Mouse (Mus musculus): ENCODE results near the gene Tbc1d8. TPM values are rescaled to one million over a fixed set of nuclear protein-coding genes. Genes with fewer than 3 reads are reported as not detected.

The Tbc1d8 gene
- polyA plus RNA-seq (2012; rRNA removed), result 27.2 and 30.9 TPM in 2 replicates

DNA sequence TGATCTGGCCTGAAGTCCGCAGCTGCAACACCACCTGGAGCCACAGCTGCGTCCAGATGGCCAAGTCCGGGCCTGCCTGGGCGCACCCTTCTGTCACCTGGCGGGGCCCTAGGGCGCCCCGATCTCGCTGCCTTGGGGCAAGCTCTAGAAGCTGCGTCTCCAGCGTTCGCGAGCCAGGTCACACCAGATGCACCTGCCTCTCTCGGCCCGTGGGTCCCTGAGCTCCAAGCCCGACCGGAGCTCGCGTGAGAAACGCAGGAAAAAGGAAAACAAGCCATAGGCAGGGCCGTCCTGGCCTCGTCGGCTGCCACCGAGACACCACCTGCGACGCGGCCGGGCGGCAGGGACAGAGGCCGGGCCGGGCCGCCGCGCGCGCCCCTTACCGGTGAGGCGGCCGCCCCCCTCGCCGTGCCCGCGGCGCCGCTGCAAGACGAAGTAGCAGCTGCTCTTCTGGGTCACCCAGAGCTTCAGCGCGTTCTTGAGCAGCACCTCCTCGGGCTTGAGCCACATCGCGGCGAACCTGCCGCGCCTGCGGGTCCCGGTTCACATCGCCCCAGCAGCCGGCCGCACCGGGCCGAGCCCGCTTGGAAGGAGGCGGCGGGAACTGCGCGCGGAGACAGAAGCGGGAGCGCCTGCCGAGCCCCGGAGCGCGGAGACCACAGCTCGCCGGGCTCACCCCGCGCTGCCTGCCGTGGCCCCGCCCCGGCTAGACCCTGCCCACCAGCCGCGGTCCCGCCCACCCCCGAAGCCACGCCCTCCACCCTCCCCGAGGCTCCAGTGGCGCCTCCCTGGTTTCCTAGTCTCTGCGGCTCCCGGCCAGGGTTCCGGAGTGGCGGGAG lies at the start of gene Tbc1d8:
Gene Tbc1d8, minus strand, starts transcription at position 699 of the 839 bp plus-strand sequence.
- DNase-seq, result peak; percentile 84
- H3K4me1 ChIP-seq (ENCODE audit: control insufficient read depth, insufficient read depth, low read length), result peaks cover 5% of the 10 kb centered on the region
- no peak for TF ChIP-seq CTCF (IDR thresholded peaks at IDR 0.05; ENCODE audit: insufficient read depth, low read length)
- peak; percentile 66; the same call in 1 of the 2 replicates for TF ChIP-seq POLR2A (IDR thresholded peaks at IDR 0.05; ENCODE audit: borderline replicate concordance, extremely low read depth, low read depth, low read length)
- peak within 1 kb of the TSS; percentile 68 for H3K4me3 ChIP-seq (replicated peaks; ENCODE audit: extremely low read depth, low read depth, low read length)
- under 1% methylated on average over 87 of the region's 90 CpGs for WGBS

DNA sequence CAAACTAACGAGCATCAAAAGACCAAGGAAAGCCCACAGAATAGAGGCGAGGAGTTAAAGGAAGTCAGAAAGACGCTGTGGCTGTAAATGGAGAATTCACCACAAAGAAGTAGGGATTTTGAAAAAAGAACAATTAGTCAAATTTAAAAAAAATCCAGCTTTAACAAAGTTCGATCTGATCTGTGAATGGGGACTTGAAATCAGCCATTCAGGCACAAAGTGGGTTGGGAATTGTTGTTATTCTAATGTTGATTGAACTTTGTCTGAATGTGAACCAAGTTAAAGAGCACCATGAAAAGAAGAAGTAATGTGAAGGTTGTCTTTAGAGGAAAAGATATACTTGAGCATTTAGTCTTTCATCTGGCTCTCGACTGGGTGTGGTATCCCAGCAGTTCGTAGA lies 49.8 kb upstream of the Tbc1d8 start:
- Histone ChIP-seq H3K4me3 (replicated peaks; ENCODE audit: extremely low read depth, low read depth, low read length) (no peak overlapping the region), H3K4me1 (ENCODE audit: control insufficient read depth, insufficient read depth, low read length) (no peaks in the 10 kb centered on the region)
- no peak for TF ChIP-seq CTCF (IDR thresholded peaks at IDR 0.05; ENCODE audit: insufficient read depth, low read length)
- no peak for TF ChIP-seq POLR2A (IDR thresholded peaks at IDR 0.05; ENCODE audit: borderline replicate concordance, extremely low read depth, low read depth, low read length)
- WGBS, result 78% methylated on average over 6 of the region's 6 CpGs
- DNase-seq, result no peak

DNA sequence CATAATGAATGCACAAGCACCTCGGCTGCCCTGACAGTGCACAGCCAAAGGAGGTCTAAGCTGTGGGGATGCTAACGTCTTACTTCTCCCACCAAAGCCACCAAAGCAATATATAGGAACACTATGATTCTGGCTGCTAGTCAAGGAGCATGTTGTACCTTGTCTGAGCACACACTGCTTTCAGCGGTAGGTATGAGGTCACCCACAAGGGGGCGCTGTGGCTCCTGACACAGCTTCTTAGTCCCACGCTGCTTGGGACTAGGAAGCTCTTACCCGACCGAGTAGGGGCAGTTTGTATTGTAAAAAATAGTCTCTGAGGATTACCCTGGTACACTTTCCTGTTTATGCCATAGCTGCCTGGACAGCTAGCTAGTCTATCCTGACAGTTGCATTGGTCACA lies 48.9 kb upstream of the Tbc1d8 start:
- WGBS, result 7% methylated on average over 7 of the region's 7 CpGs
- peak; percentile 87 for TF ChIP-seq CTCF (IDR thresholded peaks at IDR 0.05; ENCODE audit: insufficient read depth, low read length)
- TF ChIP-seq POLR2A (IDR thresholded peaks at IDR 0.05; ENCODE audit: borderline replicate concordance, extremely low read depth, low read depth, low read length), result no peak
- DNase-seq, result peak; percentile 77
- Histone ChIP-seq H3K4me1 (ENCODE audit: control insufficient read depth, insufficient read depth, low read length) (no peaks in the 10 kb centered on the region), H3K4me3 (replicated peaks; ENCODE audit: extremely low read depth, low read depth, low read length) (no peak overlapping the region)

DNA sequence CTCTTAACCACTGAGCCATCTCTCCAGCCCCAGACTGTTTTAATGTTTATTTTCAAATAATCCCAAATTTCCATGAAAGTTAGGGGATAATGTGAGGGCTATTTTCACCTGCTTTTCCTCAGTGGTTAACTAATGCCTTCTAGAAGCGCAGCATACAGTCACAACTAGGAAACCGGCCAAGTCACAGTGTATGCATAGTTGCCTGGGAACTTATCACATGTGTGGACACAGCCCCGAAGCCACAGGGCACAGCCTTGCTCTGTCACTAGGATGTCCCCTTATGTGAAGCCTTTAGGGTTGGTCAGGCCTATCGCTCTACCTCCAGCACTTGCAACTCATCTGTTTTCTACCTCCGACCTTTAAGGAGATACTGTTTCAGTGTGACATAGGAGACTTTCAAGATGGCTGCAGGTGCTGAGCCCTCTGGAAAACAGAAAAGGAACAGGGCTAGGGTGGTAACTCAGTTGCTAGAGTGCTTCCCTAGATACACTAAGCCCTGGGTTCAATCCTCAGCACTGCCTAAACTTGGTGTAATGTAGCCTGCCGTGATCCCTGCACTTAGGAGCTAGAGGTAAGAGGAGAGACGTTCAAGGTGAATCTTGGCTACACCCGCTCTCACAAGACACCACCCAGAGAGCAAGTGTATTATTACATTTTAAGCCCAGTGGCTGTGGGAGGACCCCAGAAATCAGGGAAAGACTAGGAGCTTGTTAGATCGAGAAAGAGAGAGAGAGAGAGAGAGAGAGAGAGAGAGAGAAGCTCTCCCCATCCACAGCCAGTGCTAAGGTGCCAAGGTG lies 48.0 kb upstream of the Tbc1d8 start:
- Histone ChIP-seq H3K4me3 (replicated peaks; ENCODE audit: extremely low read depth, low read depth, low read length) (no peak overlapping the region), H3K4me1 (ENCODE audit: control insufficient read depth, insufficient read depth, low read length) (no peaks in the 10 kb centered on the region)
- DNase-seq, result no peak
- no peak for TF ChIP-seq POLR2A (IDR thresholded peaks at IDR 0.05; ENCODE audit: borderline replicate concordance, extremely low read depth, low read depth, low read length)
- no peak for TF ChIP-seq CTCF (IDR thresholded peaks at IDR 0.05; ENCODE audit: insufficient read depth, low read length)
- 72% methylated on average over 9 of the region's 9 CpGs for WGBS

DNA sequence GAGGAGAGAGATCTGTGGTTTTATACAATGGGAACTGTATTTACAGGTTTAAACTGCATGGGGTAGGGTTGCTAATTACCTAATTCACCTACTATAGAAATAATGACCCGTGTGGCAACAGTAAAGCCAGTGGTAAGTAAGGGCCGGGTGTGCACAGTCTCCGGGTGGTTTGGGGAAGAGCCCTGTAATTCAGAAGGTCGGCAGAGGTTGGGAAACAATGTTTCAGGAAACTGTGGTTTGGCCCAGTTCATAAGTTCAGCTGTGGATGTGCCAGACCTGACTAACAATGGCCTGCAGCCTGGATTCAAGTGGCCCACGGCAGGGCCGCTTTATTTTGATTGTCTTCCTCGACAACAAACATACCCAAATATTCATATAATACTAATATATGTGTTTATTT lies 47.2 kb upstream of the Tbc1d8 start:
- no peaks in the 10 kb centered on the region for H3K4me1 ChIP-seq (ENCODE audit: control insufficient read depth, insufficient read depth, low read length)
- DNase-seq, result no peak
- WGBS, result 39% methylated on average over 7 of the region's 7 CpGs
- TF ChIP-seq POLR2A (IDR thresholded peaks at IDR 0.05; ENCODE audit: borderline replicate concordance, extremely low read depth, low read depth, low read length), result no peak
- no peak for TF ChIP-seq CTCF (IDR thresholded peaks at IDR 0.05; ENCODE audit: insufficient read depth, low read length)
- H3K4me3 ChIP-seq (replicated peaks; ENCODE audit: extremely low read depth, low read depth, low read length), result no peak overlapping the region

DNA sequence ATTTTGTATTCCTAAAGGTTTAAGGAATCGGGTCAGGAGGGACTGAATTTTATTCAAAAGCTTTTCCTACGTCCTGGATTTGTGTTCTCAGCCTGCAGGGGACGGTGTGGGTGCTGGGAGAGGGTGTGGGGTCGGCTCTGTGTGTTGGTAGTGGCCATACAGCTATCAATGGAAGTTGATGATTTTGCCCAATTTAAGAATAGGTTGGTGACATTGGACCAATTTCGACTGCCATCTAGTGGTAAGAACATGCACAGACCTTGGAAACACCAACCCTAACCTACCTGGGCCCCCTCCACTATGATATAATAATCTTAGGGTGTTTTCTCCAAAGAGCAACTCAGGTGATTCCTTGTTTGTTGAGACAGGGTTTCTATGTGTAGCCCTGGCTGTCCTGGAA lies 44.0 kb upstream of the Tbc1d8 start:
- peak; percentile 51 for TF ChIP-seq CTCF (IDR thresholded peaks at IDR 0.05; ENCODE audit: insufficient read depth, low read length)
- no peak for TF ChIP-seq POLR2A (IDR thresholded peaks at IDR 0.05; ENCODE audit: borderline replicate concordance, extremely low read depth, low read depth, low read length)
- Histone ChIP-seq H3K4me3 (replicated peaks; ENCODE audit: extremely low read depth, low read depth, low read length) (no peak overlapping the region), H3K4me1 (ENCODE audit: control insufficient read depth, insufficient read depth, low read length) (no peaks in the 10 kb centered on the region)
- DNase-seq, result no peak
- WGBS, result 26% methylated on average over 5 of the region's 5 CpGs

DNA sequence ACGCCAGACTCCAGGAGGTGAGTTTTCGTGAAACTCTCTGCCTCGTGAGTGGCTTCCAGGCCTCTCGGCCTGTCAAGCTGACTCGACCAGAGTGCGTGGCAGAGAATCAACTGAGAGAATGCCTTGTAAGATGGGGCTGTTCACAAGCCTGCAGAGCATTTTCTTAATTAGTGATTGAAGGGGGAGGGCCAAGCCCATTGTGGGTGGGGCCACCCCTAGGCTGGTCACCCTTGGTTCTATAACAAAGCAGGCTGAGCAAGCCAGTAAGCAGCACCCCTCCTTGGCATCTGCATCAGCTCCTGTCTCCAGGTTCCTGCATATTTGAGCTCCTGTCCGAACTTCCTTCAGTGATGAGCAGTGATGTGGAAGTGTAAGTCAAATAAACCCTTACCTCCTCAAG lies 42.8 kb upstream of the Tbc1d8 start:
- no peak for DNase-seq
- no peaks in the 10 kb centered on the region for H3K4me1 ChIP-seq (ENCODE audit: control insufficient read depth, insufficient read depth, low read length)
- WGBS, result 91% methylated on average over 7 of the region's 7 CpGs
- H3K4me3 ChIP-seq (replicated peaks; ENCODE audit: extremely low read depth, low read depth, low read length), result no peak overlapping the region
- TF ChIP-seq CTCF (IDR thresholded peaks at IDR 0.05; ENCODE audit: insufficient read depth, low read length), result no peak
- no peak for TF ChIP-seq POLR2A (IDR thresholded peaks at IDR 0.05; ENCODE audit: borderline replicate concordance, extremely low read depth, low read depth, low read length)

DNA sequence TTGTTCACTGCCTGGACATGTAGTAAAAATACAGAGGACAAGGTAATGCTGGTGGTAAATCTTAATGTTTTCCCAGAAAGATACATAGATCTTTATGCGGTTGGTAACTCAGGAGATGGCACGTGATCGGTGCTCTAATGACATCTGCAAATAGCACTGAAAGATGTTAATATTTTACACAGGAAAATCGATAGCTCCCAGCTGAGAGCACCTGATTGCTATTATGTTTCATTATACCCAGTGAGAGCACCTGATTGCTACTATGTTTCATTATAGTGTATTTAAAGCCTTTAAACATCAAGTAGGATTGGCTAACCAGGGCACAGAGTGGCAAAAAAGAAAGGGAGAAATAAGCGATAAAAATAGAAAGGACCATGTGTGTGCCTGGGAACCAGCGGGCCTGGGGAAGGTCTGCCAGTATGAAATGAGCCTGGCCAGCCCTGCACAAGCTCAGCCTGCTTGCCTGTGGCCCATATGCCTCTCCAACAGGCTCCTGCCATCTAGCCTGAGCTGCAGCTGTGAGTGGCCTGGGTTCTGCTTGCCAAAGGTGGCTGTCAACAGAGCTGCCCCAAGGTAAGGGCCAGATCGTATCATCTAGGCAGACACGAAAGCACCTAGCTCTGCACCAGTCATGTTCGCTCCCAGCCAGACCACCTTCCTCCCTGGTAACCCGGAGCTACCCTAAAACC lies 36.9 kb upstream of the Tbc1d8 start:
- Histone ChIP-seq H3K4me3 (replicated peaks; ENCODE audit: extremely low read depth, low read depth, low read length) (no peak overlapping the region), H3K4me1 (ENCODE audit: control insufficient read depth, insufficient read depth, low read length) (no peaks in the 10 kb centered on the region)
- 87% methylated on average over 10 of the region's 10 CpGs for WGBS
- DNase-seq, result no peak
- TF ChIP-seq CTCF (IDR thresholded peaks at IDR 0.05; ENCODE audit: insufficient read depth, low read length) (no peak), POLR2A (IDR thresholded peaks at IDR 0.05; ENCODE audit: borderline replicate concordance, extremely low read depth, low read depth, low read length) (no peak)

DNA sequence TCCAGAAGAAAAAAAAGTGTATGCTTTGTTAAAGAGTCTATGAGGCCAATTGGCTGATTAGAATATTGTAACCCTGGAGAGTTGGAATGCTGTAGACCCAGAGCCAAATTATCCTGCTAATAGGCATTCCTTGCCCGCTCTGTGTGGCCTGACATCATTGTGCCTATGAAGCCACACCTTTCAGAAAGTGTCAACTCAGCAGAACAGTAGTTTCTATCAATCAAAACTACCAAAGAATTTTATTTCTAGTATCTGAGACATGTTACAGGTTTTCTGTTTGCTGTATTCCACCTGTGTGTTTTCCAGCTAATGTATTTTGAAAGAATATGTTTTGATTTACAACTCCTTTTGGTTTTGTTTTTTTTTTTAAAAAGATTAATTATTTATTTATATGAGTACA lies 33.6 kb upstream of the Tbc1d8 start:
- DNase-seq, result no peak
- H3K4me3 ChIP-seq (replicated peaks; ENCODE audit: extremely low read depth, low read depth, low read length), result no peak overlapping the region
- H3K4me1 ChIP-seq (ENCODE audit: control insufficient read depth, insufficient read depth, low read length), result no peaks in the 10 kb centered on the region
- WGBS, result 79% methylated on average over 1 of the region's 1 CpGs
- no peak for TF ChIP-seq POLR2A (IDR thresholded peaks at IDR 0.05; ENCODE audit: borderline replicate concordance, extremely low read depth, low read depth, low read length)
- no peak for TF ChIP-seq CTCF (IDR thresholded peaks at IDR 0.05; ENCODE audit: insufficient read depth, low read length)

Measured in lung, adult 2 months (tissue).